Mouse (Mus musculus) forebrain, embryonic 10.5 days (tissue): ENCODE results near the gene Elovl6. TPM values are rescaled to one million over a fixed set of nuclear protein-coding genes. Genes with fewer than 3 reads are reported as not detected.

Experiments
- DNase-seq: peaks from one replicate; pipeline ENCODE4 v3.0.0-alpha.2; 2017; ENCODE audit warnings: low spot score; ENCODE audit errors: extremely low spot score
- H3K27ac ChIP-seq: fragments of 300-500 bp; sonication (generic); 2 replicates; pipeline ENCODE4 v1.5.1; 2016; ENCODE audit warnings: mild to moderate bottlenecking
- H3K27me3 ChIP-seq: fragments of 300-500 bp; sonication (generic); 2 replicates; pipeline ENCODE4 v1.6.1; 2016; ENCODE audit warnings: mild to moderate bottlenecking; ENCODE audit not compliant: poor library complexity, severe bottlenecking
- H3K36me3 ChIP-seq: fragments of 300-500 bp; sonication (generic); replicated peaks from 2 replicates; pipeline ENCODE4 v1.6.1; 2016; ENCODE audit warnings: mild to moderate bottlenecking, moderate library complexity
- H3K4me1 ChIP-seq: fragments of 300-500 bp; sonication (generic); 2 replicates; pipeline ENCODE4 v1.6.1; 2016
- H3K4me3 ChIP-seq: fragments of 300-500 bp; sonication (generic); 2 replicates; pipeline ENCODE4 v1.5.1; 2016; ENCODE audit warnings: mild to moderate bottlenecking, moderate library complexity
- H3K9me3 ChIP-seq: fragments of 300-500 bp; sonication (generic); 2 replicates; pipeline ENCODE4 v1.6.1; 2016; ENCODE audit warnings: mild to moderate bottlenecking, moderate library complexity
- WGBS: fragments of 180-500 bp; shearing (Covaris S2); methylation state at CpG from one replicate; pipeline ENCODE4 v1.1.7; 2016; 5-methylcytosine and 5-hydroxymethylcytosine counted together
- polyA plus RNA-seq: library from polyadenylated mRNA; unstranded; fragments of >200 nt; fragmentation: Nextera tagmentation; extraction: Ambion mirVana; gene quantifications from 2 replicates; pipeline ENCODE4 v1.2.1, GENCODE M21; 2016

Elovl6 gene
- polyA plus RNA-seq, 1 experiment from 2014 or later = 48.2 TPM

DNA sequence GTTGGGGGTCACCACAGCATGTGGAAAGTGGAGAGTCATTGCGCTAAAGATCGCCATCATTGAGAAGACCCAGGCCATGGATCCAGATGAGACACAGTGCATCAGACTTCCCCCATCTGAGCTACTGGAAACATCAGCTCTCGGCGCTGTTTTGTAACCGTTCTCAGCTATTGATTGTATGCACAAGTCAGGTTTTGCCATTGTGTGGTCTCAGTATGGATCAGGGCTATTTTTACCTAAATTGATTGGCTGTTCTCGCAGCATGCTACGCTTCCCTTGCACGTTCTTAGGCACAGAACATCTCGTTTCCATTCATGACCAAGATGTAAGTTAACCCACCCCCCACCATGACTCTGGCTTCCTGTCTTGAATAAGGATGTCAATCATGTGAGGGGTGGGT, 27.9 kb downstream of the Elovl6 start:
- Histone ChIP-seq H3K36me3 (peaks cover 81% of the 10 kb centered on the region), H3K9me3 (no peaks in the 10 kb centered on the region), H3K4me3 (no peak overlapping the region), H3K27me3 (no peaks in the 10 kb centered on the region), H3K4me1 (0 out of 2 replicates have a peak, but pooled peaks cover 3% of the 10 kb centered on the region), H3K27ac (no peak overlapping the region)
- no peak for DNase-seq
- 94% methylated on average over 9 of the region's 9 CpGs for whole genome bisulfite sequencing

DNA sequence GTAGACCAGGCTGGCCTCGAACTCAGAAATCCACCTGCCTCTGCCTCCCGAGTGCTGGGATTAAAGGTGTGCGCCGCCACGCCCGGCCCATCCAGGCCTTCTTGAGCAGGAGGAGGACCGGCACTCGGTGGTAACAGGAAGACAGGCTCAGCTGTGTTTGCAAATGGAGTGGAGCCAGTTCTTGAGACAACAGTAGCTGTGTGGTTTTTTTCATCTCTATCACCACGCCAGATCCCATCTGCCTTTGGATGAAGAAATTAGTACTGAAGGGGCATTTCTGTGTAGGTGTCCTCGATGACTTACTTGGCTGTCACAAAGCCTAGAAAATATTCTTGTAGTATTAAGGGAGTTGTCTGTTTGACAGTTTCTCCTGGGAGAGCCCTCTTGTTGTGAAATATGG, 28.9 kb downstream of the Elovl6 start:
- DNase-seq = no peak
- no peak overlapping the region for H3K27ac ChIP-seq
- H3K9me3 ChIP-seq = no peaks in the 10 kb centered on the region
- 0 out of 2 replicates have a peak, but pooled peaks cover 3% of the 10 kb centered on the region for H3K4me1 ChIP-seq
- H3K36me3 ChIP-seq = peaks cover 83% of the 10 kb centered on the region
- H3K4me3 ChIP-seq = no peak overlapping the region
- no peaks in the 10 kb centered on the region for H3K27me3 ChIP-seq
- WGBS = 94% methylated on average over 10 of the region's 10 CpGs

DNA sequence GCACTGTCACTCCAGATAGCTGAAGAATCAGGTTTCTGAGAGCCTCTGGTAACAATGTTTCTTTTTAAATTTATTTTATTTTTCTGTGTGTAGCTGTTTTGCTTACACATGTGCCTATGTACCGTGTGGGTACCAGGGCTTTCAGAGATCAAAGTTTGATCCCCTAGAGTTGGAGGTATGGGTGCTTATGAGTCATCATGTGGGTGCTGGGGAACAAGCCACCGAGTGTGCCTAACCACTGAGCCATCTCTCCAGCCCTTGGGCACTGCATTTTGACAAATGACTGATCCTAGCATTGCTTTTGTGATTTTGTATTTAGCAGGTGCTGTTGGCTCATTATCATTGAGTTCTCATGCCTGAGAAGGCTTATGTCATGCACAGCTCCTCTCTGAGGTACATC, 29.7 kb downstream of the Elovl6 start:
- DNase-seq = no peak
- no peaks in the 10 kb centered on the region for H3K27me3 ChIP-seq
- no peaks in the 10 kb centered on the region for H3K9me3 ChIP-seq
- peaks cover 5% of the 10 kb centered on the region; the same call in 1 of the 2 replicates for H3K4me1 ChIP-seq
- H3K4me3 ChIP-seq = no peak overlapping the region
- 94% methylated on average over 2 of the region's 2 CpGs for WGBS
- H3K27ac ChIP-seq = no peak overlapping the region
- H3K36me3 ChIP-seq = peaks cover 87% of the 10 kb centered on the region

DNA sequence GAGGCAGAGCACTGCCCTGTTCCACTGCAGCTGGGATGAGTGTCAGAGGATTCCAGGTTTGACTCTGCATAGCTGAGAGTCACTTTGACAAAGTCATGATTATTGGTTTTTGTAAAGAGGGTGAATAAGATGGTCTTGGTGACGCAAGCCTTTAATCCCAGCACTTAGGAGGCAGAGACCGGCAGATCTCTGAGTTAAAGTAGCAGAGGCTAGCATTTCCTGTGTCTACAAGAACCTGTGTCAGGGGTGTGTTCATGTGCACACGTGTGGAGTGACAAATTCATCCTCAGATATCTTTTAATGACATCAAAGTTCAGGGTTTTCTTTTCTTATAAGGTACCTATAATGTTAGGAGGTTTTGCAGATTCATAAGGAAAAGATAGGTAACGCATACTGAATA, 30.3 kb downstream of the Elovl6 start:
- DNase-seq = no peak
- peaks cover 83% of the 10 kb centered on the region for H3K36me3 ChIP-seq

DNA sequence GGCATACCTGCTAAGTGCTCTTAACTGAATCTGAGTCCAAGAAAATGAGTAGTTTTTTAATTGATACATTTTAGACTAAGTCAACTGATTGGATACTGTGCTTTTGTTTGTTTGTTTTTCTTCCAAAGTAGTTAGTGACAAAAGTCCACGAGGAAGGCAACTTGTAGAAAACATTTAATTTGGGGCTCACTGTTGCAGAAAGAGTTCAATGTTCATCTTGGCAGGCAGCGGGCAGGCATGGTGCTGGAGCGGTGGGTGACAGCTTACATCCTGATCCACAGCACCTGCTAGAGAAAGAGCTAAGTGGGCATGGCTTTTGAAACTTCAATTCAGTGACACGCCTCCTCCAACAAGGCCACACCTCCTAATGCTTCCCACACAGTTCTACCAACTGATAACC, 31.7 kb downstream of the Elovl6 start:
- Histone ChIP-seq H3K27ac (no peak overlapping the region), H3K36me3 (peaks cover 69% of the 10 kb centered on the region), H3K9me3 (no peaks in the 10 kb centered on the region), H3K4me3 (no peak overlapping the region), H3K4me1 (peaks cover 2% of the 10 kb centered on the region; the same call in 1 of the 2 replicates), H3K27me3 (no peaks in the 10 kb centered on the region)
- 98% methylated on average over 4 of the region's 4 CpGs for WGBS
- DNase-seq = no peak

More for the DNA sequence above, 30.3 kb downstream of the Elovl6 start:
- peaks cover 5% of the 10 kb centered on the region; the same call in 1 of the 2 replicates for H3K4me1 ChIP-seq
- WGBS = 93% methylated on average over 4 of the region's 4 CpGs
- H3K4me3 ChIP-seq = no peak overlapping the region
- no peaks in the 10 kb centered on the region for H3K27me3 ChIP-seq
- no peak overlapping the region for H3K27ac ChIP-seq
- H3K9me3 ChIP-seq = no peaks in the 10 kb centered on the region

DNA sequence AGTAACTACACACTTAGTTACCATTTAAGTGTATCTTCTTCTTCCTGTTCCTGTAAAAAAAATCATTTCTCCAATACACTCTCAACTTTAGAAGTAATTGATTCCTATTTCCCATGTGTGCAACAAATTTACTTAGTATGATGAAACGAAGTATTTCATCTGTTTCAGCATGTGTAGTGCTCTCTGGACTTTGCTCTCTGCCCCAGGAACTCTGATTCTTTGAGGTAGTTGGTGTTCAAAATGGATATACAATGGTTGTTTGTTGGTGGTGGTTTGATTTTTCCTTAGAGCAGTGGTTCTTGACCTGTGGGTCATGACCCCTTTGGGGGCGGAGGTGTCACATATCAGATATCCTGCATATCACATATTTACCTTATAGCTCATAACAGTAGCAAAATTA, 32.7 kb downstream of the Elovl6 start:
- peaks cover 64% of the 10 kb centered on the region for H3K36me3 ChIP-seq
- no peak overlapping the region for H3K27ac ChIP-seq
- H3K9me3 ChIP-seq = no peaks in the 10 kb centered on the region
- H3K27me3 ChIP-seq = no peaks in the 10 kb centered on the region
- no peak overlapping the region for H3K4me3 ChIP-seq
- 85% methylated on average over 2 of the region's 2 CpGs for WGBS
- no peak for DNase-seq
- H3K4me1 ChIP-seq = peaks cover 2% of the 10 kb centered on the region; the same call in 1 of the 2 replicates

DNA sequence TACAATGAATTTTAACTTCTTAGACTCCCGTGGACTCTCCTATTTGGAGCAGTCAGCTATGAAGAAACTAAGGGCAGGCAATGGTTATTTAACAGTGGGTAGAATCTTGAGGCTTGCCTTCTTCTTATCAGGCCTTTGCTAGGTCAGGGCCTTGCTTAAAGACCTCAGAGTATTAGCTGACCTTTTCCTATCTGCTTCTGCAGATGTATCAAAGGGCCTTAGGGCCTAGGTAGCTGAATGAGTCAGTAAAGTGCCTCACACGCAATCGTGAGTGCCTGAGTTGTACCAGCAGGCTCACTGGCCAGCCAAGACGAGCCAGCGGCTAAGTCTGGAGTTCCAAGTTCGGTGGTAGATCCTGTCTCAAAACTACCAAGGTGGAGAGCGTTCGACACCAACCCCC, 33.3 kb downstream of the Elovl6 start:
- DNase-seq = no peak
- 91% methylated on average over 8 of the region's 8 CpGs for WGBS
- Histone ChIP-seq H3K27me3 (no peaks in the 10 kb centered on the region), H3K9me3 (no peaks in the 10 kb centered on the region), H3K4me3 (no peak overlapping the region), H3K27ac (no peak overlapping the region), H3K36me3 (peaks cover 64% of the 10 kb centered on the region), H3K4me1 (peaks cover 2% of the 10 kb centered on the region; the same call in 1 of the 2 replicates)

DNA sequence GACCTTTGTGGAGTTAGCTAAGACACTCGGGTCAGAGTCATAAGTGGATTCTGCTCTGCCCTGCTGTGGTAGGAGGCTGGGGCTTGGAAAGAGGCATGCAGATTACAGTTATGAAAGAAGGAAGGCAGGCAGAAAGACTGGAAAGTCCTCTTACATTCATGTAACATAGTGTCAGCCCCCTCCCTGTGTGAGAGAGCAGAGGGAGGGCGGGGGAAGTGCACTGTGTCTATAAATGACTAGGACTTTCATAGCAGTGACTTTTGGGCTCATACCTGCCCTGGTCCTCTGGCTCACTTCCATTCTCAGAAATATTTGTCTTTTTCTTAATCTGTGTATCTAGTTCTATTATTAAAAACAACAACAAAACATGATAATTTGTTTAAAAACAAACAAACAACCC, 33.9 kb downstream of the Elovl6 start:
- 84% methylated on average over 2 of the region's 2 CpGs for WGBS
- no peak overlapping the region for H3K27ac ChIP-seq
- no peaks in the 10 kb centered on the region for H3K27me3 ChIP-seq
- H3K4me1 ChIP-seq = peaks cover 2% of the 10 kb centered on the region; the same call in 1 of the 2 replicates
- H3K4me3 ChIP-seq = no peak overlapping the region
- no peak for DNase-seq
- no peaks in the 10 kb centered on the region for H3K9me3 ChIP-seq
- peaks cover 64% of the 10 kb centered on the region for H3K36me3 ChIP-seq

DNA sequence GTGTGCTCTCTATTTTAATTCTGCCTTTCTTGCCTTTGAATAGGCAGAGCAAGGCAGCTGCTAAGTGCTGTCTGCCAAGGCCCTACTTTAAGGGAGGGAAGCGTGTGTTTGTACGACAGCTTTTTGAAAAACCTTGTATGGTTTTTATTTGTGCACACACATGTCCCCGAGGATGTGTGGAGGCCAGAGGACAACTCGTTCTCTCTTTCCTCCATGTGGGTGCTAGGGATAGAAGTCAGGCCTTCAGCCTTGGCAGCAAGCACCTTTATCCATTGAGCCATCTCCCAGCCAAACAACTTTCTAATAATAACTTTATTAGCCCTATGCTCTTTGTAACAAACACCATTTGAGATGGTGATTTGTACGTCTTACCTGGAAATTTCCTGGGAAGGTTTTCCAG, 34.7 kb downstream of the Elovl6 start:
- H3K36me3 ChIP-seq = peaks cover 68% of the 10 kb centered on the region
- H3K4me3 ChIP-seq = no peak overlapping the region
- no peak overlapping the region for H3K27ac ChIP-seq
- WGBS = 90% methylated on average over 5 of the region's 5 CpGs
- H3K4me1 ChIP-seq = peaks cover 4% of the 10 kb centered on the region
- H3K27me3 ChIP-seq = no peaks in the 10 kb centered on the region
- no peak for DNase-seq
- H3K9me3 ChIP-seq = no peaks in the 10 kb centered on the region

DNA sequence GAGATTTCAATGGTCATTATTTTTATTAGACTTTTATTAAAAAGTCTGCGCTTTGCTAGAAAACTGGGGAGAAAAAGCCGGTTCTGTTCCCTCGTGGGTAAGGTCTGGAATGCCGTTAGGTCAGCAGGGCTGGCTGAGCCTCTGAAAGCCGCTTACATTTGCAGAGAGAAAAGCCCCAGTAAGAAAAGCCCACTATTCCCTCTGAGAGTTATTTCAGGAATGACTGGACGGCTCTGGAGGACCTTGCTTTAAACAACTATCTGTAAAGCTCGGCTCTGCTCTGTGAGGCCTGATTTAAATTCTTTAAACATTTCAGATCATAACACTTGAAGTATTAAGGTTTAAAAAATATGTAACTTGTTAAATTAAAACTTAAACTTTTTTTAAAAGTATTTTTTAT, 36.4 kb downstream of the Elovl6 start:
- Histone ChIP-seq H3K9me3 (no peaks in the 10 kb centered on the region), H3K36me3 (peaks cover 63% of the 10 kb centered on the region), H3K27ac (no peak overlapping the region), H3K4me1 (peaks cover 20% of the 10 kb centered on the region), H3K27me3 (no peaks in the 10 kb centered on the region), H3K4me3 (no peak overlapping the region)
- no peak for DNase-seq
- 77% methylated on average over 7 of the region's 7 CpGs for WGBS

DNA sequence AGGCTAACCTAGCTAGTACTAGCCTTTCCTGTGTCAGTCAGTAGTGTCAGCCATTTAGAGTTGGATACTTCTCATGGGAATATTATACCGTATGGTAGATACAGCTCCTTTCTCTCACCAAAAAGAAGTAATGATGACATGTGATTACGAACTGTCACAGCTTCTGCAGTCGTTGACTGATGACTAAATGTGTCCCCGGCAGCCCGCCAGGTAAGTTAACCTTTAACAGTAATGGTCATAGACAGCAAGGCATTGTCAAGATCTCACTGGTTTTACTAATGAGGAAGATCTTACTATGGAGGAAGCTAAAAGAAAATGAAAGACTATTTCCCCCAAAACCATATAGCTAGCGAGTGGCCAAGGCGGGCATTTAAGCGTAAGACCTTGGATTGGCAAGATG, 38.8 kb downstream of the Elovl6 start:
- Histone ChIP-seq H3K27me3 (no peaks in the 10 kb centered on the region), H3K9me3 (no peaks in the 10 kb centered on the region), H3K36me3 (peaks cover 67% of the 10 kb centered on the region), H3K4me1 (peaks cover 20% of the 10 kb centered on the region), H3K27ac (no peak overlapping the region), H3K4me3 (no peak overlapping the region)
- DNase-seq = no peak
- 97% methylated on average over 8 of the region's 8 CpGs for WGBS

DNA sequence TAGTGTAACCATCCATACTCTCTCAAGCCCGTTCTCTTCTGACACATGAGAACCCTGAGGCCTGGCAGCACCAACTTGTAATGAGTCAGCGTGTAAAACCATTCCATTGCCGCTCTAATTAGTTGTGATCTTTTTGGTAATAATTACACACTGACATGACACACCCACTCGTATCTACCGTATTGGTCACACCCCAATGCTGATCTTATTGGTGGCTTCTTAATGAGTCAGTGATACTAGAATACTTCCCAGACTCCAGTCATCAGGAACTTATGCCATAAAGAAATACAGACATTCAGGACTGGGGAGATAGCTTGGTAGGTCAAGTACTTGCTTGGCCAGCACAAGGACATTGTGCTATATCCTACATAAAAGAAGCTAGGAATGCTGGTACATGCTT, 39.5 kb downstream of the Elovl6 start:
- Histone ChIP-seq H3K9me3 (no peaks in the 10 kb centered on the region), H3K27me3 (no peaks in the 10 kb centered on the region), H3K36me3 (peaks cover 69% of the 10 kb centered on the region), H3K4me1 (peaks cover 20% of the 10 kb centered on the region), H3K4me3 (no peak overlapping the region), H3K27ac (no peak overlapping the region)
- WGBS = 93% methylated on average over 5 of the region's 5 CpGs
- DNase-seq = no peak

DNA sequence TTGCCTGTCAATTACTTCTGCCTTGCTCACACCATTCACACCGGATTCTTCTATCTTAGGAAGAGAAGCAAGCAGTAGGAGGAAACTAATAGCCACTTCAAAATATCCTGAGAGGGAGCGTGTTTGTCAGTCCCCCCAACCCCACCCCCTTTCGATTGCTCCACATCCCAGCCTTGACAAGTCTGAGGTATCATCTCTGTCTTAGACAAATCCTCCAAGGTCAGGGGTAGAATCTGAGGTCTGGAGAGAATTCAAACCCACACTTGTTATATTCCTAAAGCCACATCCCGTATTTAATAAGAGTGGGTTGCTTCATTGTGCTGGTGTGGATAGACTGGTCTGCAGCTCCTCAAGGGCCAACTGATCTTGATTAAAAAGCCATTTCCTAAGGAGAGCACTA, 40.8 kb downstream of the Elovl6 start:
- Histone ChIP-seq H3K36me3 (peaks cover 68% of the 10 kb centered on the region), H3K4me1 (peaks cover 18% of the 10 kb centered on the region), H3K4me3 (no peak overlapping the region), H3K9me3 (no peaks in the 10 kb centered on the region), H3K27me3 (no peaks in the 10 kb centered on the region), H3K27ac (no peak overlapping the region)
- no peak for DNase-seq
- 64% methylated on average over 4 of the region's 4 CpGs for WGBS

DNA sequence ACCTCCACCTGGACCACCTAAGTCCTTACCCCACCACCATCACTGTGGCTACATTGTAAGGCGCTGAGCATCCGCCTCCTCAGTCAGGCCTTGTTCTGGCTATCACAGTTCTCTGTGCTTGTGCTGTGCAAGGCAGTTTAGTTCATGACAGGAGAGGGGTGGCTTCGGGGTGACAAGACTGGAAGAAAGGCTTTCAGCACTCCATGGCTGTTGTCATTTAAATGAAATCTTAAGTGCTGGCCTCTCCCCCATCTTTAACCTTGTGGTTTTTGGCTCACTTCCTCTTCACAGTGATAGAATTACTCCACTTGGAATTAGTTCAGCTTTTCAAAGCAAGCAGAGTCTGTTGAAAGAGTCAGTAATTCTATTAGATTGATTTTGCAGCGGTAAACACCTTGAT, 41.5 kb downstream of the Elovl6 start:
- H3K27me3 ChIP-seq = no peaks in the 10 kb centered on the region
- 85% methylated on average over 4 of the region's 4 CpGs for WGBS
- H3K9me3 ChIP-seq = no peaks in the 10 kb centered on the region
- DNase-seq = no peak
- H3K4me1 ChIP-seq = peaks cover 18% of the 10 kb centered on the region
- H3K27ac ChIP-seq = no peak overlapping the region
- no peak overlapping the region for H3K4me3 ChIP-seq
- H3K36me3 ChIP-seq = peaks cover 70% of the 10 kb centered on the region
